Mouse (Mus musculus): ENCODE data around the gene Slc6a5. TPM values are rescaled to one million over a fixed set of nuclear protein-coding genes. Genes with fewer than 3 reads are reported as not detected.
A peak's percentile ranks its signal among the peaks of the same experiment; 100 is the strongest.

Slc6a5 gene
- polyA plus RNA-seq, 1 experiment from 2014 or later = 14.3 TPM

DNA sequence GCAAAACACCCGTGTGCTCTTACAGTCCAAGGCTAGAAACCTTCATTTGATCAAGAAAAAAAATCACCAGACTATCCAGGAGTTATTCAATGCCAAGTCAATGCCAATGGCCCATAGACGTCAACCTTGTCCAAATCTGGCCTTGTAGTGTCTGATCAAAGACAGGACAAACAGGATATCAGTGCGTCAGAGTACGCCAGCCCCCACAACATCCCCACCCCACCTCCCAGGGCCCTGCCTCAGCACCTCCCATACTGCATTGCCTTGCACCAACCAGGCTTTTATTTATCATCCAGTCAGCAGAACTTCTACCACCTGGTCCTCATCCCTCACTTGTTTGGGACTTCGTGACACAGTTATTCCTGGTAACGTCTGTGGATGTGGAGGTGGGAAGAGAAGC is 14.7 kb upstream of the Slc6a5 start:
- no peak overlapping the region for H3K4me3 ChIP-seq
- no peak overlapping the region for H3K4me2 ChIP-seq
- no peak for ATAC-seq (ENCODE audit: low read depth)
- 88% methylated on average over 6 of the region's 6 CpGs for WGBS
- no peaks in the 10 kb centered on the region for H3K4me1 ChIP-seq (replicated peaks)
- H3K9me3 ChIP-seq = no peaks in the 10 kb centered on the region
- H3K27me3 ChIP-seq = peaks cover 3% of the 10 kb centered on the region; the same call in 1 of the 2 replicates
- no peak overlapping the region for H3K9ac ChIP-seq
- H3K36me3 ChIP-seq = no peaks in the 10 kb centered on the region
- H3K27ac ChIP-seq (replicated peaks) = no peak overlapping the region

DNA sequence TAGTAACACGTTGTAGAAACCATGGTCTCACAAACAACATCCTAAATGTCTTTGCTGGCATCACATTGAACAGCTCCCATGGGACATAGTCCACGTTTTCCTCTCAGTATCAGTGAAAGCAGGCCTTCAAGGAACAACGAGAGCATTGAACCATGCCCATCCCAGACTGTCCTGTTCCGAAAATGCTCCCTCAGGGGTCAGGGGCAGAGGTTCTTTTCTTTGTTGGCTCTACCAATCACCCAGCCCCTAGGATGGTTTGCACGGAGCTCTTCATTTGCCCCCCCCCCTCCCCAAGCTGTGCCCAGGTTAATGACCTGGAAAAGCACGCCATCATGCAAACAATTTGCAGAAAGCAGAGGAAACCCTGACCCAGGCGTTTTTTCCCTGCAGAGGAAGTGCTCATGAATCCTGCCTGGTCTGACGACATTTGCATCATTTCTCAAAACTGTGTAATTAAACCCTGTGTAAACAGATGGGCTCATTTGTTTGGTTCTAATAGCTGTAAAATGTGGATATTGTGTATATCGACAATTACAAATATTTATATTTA is 7.9 kb upstream of the Slc6a5 start:
- H3K27me3 ChIP-seq = peaks cover 52% of the 10 kb centered on the region
- ATAC-seq (ENCODE audit: low read depth) = peak; percentile 74
- no peak overlapping the region for H3K4me3 ChIP-seq
- H3K9me3 ChIP-seq = no peaks in the 10 kb centered on the region
- peaks cover 13% of the 10 kb centered on the region; the same call in 1 of the 2 replicates for H3K4me1 ChIP-seq (replicated peaks)
- no peak overlapping the region for H3K4me2 ChIP-seq
- no peaks in the 10 kb centered on the region for H3K36me3 ChIP-seq
- peak overlapping the region; percentile 67 for H3K27ac ChIP-seq (replicated peaks)
- no peak overlapping the region for H3K9ac ChIP-seq
- 16% methylated on average over 9 of the region's 9 CpGs for WGBS

DNA sequence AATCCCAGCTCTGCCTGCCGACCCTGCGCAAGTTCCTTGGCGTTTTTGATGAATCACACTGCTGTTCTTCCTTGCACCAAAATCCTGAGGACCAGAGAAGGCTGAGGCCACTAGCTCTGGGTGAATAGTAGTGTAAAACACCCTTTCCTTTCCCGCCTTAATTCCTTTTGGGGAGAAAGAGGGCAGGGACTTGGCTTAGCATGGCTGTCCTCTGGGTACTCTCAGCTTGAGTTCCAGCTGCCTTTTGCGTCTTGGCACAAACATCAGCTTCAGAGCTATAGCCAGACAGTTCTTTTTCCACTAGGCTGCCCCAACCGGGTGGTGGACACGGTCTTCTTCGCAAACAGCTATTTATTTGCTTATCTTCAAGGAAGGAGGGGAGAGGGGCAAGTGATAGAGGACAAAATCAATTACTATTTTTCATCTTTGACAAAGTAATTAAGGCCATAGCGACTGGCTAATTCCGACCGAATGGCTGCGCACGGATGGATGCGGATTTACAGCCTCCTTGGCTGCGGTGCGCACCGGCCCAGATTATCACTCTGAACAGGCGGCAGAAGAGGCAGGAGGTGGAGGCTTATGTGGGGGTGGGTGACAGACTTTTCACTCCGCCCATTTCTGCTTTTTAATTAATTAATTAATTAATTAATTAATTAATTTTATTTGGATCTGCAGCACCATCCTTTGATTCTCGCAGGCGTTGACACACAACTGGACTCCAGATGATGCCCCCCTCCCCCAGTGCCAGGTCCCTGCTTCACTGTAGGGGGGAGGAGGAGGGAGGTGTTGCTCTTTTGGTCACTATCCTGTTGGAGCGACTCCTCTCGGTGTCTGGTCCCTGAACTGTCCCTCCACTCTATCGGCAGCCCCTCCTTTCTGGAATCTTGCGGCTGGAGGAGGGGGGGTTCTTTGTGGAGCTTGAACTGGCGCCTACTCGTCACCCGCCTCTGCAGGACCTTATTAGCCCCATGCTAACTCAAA is 2.5 kb upstream of the Slc6a5 start:
- 1% methylated on average over 28 of the region's 28 CpGs for WGBS
- Histone ChIP-seq H3K4me3 (peak overlapping the region; percentile 52), H3K27ac (replicated peaks) (peak overlapping the region; percentile 94), H3K27me3 (peaks cover 94% of the 10 kb centered on the region), H3K9me3 (no peaks in the 10 kb centered on the region), H3K36me3 (no peaks in the 10 kb centered on the region), H3K4me2 (peak overlapping the region; percentile 61), H3K9ac (peak overlapping the region; percentile 87), H3K4me1 (replicated peaks) (peaks cover 34% of the 10 kb centered on the region)
- ATAC-seq (ENCODE audit: low read depth) = peak; percentile 12

- H3K4me1 ChIP-seq (replicated peaks) = peaks cover 34% of the 10 kb centered on the region
- H3K27me3 ChIP-seq = peaks cover 98% of the 10 kb centered on the region
- no peaks in the 10 kb centered on the region for H3K36me3 ChIP-seq
- peak overlapping the region; percentile 61 for H3K4me2 ChIP-seq
- H3K27ac ChIP-seq (replicated peaks) = peak overlapping the region; percentile 94
- H3K9ac ChIP-seq = peak overlapping the region; percentile 87
- ATAC-seq (ENCODE audit: low read depth) = peak; percentile 37
- H3K4me3 ChIP-seq = peak overlapping the region; percentile 52
- no peaks in the 10 kb centered on the region for H3K9me3 ChIP-seq
- 1% methylated on average over 24 of the region's 24 CpGs for WGBS
These were observed 1.6 kb upstream of the Slc6a5 start for GRCm38 (mm10) chr7:49908181-49908855.

DNA sequence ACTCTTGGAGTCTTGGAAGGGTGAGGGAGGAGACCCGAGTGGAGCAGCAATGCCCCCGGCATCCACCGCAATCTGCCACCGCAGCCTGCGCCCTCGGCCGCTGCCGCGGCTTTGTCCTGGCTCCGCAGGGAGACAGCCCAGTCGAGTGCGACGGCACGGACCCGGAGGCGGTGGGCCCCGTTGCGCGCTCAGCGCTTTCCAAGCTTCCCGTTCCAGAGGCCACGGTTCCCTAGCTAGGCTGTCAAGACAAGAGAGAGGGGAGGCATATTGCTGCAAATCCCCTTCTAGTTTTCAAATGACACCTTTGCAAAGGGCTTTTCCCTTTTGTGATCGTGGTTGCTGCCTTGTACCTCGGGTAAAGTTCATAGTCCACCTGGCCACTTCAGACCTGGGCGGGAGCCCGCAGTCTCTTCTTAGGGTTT is 945 bp upstream of the Slc6a5 start:
- Histone ChIP-seq H3K27me3 (peaks cover 98% of the 10 kb centered on the region), H3K4me1 (replicated peaks) (peaks cover 34% of the 10 kb centered on the region), H3K27ac (replicated peaks) (peak overlapping the region; percentile 94), H3K9ac (peak overlapping the region; percentile 87), H3K4me2 (peak overlapping the region; percentile 61), H3K9me3 (no peaks in the 10 kb centered on the region), H3K4me3 (peak overlapping the region; percentile 52), H3K36me3 (no peaks in the 10 kb centered on the region)
- ATAC-seq (ENCODE audit: low read depth) = peak; percentile 29
- WGBS = under 1% methylated on average over 26 of the region's 26 CpGs

GRCm38 (mm10) chr7:49910361-49910760 is 415 bp downstream of the Slc6a5 start:
- peak overlapping the region; percentile 52 for H3K4me3 ChIP-seq
- H3K36me3 ChIP-seq = no peaks in the 10 kb centered on the region
- no peaks in the 10 kb centered on the region for H3K9me3 ChIP-seq
- peak overlapping the region; percentile 61 for H3K4me2 ChIP-seq
- WGBS = under 1% methylated on average over 16 of the region's 16 CpGs
- peak overlapping the region; percentile 87 for H3K9ac ChIP-seq
- peaks cover 34% of the 10 kb centered on the region for H3K4me1 ChIP-seq (replicated peaks)
- H3K27ac ChIP-seq (replicated peaks) = peak overlapping the region; percentile 94
- peaks cover 98% of the 10 kb centered on the region for H3K27me3 ChIP-seq
- no peak for ATAC-seq (ENCODE audit: low read depth)

DNA sequence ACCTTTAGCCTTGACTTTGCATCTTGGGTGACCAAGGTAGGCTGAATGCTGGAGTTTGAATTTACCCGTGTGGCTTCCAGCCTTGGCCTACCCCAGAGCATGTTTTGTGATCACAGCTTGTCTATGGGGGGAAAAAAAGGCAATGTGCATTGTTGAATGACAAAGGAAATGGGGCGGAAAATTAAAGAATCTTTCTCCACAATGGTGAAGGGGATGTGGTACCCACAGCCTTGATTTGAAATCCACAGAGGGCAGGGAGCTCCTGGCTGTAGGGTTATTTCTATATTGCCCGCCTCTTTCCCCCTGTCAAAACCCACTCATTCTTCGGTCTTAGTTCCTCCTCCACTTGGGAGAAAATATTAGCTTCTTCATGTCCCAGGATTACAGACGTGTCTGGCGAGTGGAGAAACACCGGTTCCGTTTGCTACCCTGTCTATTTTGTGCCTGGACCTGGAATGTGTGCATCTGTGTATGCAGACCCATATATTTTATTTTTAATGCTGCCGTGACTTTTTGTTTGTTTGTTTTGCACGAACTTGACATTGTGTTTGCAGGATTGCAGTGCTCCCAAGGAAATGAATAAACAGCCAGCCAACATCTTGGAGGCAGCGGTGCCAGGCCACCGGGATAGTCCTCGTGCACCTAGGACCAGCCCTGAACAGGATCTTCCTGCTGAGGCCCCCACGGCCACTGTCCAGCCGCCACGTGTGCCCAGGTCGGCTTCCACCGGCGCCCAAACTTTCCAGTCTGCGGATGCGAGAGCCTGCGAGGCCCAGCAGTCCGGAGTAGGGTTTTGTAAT is 1.4 kb downstream of the Slc6a5 start:
- H3K4me1 ChIP-seq (replicated peaks) = peaks cover 42% of the 10 kb centered on the region

GRCm38 (mm10) chr7:49911947-49912262 is 2.0 kb downstream of the Slc6a5 start:
- peak overlapping the region; percentile 61 for H3K4me2 ChIP-seq
- peaks cover 98% of the 10 kb centered on the region for H3K27me3 ChIP-seq
- H3K36me3 ChIP-seq = no peaks in the 10 kb centered on the region
- no peak for ATAC-seq (ENCODE audit: low read depth)
- H3K9ac ChIP-seq = peak overlapping the region; percentile 87
- no peaks in the 10 kb centered on the region for H3K9me3 ChIP-seq
- peak overlapping the region; percentile 52 for H3K4me3 ChIP-seq
- peak overlapping the region; percentile 94 for H3K27ac ChIP-seq (replicated peaks)
- peaks cover 43% of the 10 kb centered on the region for H3K4me1 ChIP-seq (replicated peaks)
- WGBS = 1% methylated on average over 26 of the region's 26 CpGs

More for the DNA sequence above, 1.4 kb downstream of the Slc6a5 start:
- Histone ChIP-seq H3K4me2 (peak overlapping the region; percentile 61), H3K9me3 (no peaks in the 10 kb centered on the region), H3K27me3 (peaks cover 98% of the 10 kb centered on the region), H3K9ac (peak overlapping the region; percentile 87), H3K27ac (replicated peaks) (peak overlapping the region; percentile 94), H3K36me3 (no peaks in the 10 kb centered on the region), H3K4me3 (peak overlapping the region; percentile 52)
- 2% methylated on average over 23 of the region's 23 CpGs for WGBS
- no peak for ATAC-seq (ENCODE audit: low read depth)

DNA sequence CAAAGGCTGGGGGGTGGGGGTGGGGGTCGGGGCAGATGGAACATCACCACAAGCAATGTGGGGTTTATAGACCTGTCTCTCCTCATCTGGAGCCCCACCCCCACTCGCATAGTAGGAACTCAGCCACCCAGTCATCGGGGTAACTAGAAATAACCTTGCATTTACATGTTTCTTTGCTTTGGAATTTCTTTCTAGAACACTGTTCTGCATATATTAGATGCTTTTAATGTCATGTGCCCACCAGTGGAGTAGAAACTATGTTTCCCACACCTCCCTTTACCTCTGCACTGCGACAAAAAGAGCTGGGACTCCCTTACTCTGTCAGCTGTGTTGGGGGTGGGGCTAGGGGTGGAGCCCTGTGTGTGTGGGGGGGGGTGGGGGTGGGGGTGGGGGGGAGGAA is 3.2 kb downstream of the Slc6a5 start:
- Histone ChIP-seq H3K36me3 (0 out of 2 replicates have a peak, but pooled peaks cover 1% of the 10 kb centered on the region), H3K4me1 (replicated peaks) (peaks cover 37% of the 10 kb centered on the region), H3K27ac (replicated peaks) (peak overlapping the region; percentile 94), H3K4me2 (peak overlapping the region; percentile 61), H3K9me3 (no peaks in the 10 kb centered on the region), H3K9ac (peak overlapping the region; percentile 87), H3K4me3 (peak overlapping the region; percentile 52), H3K27me3 (peaks cover 98% of the 10 kb centered on the region)
- WGBS = 2% methylated on average over 4 of the region's 4 CpGs
- ATAC-seq (ENCODE audit: low read depth) = peak; percentile 28; the same call in 1 of the 2 replicates

- Histone ChIP-seq H3K27me3 (peaks cover 98% of the 10 kb centered on the region), H3K4me3 (peak overlapping the region; percentile 52), H3K9me3 (no peaks in the 10 kb centered on the region), H3K4me1 (replicated peaks) (peaks cover 30% of the 10 kb centered on the region), H3K36me3 (0 out of 2 replicates have a peak, but pooled peaks cover 7% of the 10 kb centered on the region), H3K27ac (replicated peaks) (peak overlapping the region; percentile 94), H3K9ac (peak overlapping the region; percentile 87), H3K4me2 (peak overlapping the region; percentile 61)
- WGBS = under 1% methylated on average over 5 of the region's 5 CpGs
- no peak for ATAC-seq (ENCODE audit: low read depth)
These were observed 3.9 kb downstream of the Slc6a5 start for GRCm38 (mm10) chr7:49913728-49914328.

GRCm38 (mm10) chr7:49914946-49915345 is 5.0 kb downstream of the Slc6a5 start:
- whole genome bisulfite sequencing = 2% methylated on average over 9 of the region's 9 CpGs
- Histone ChIP-seq H3K36me3 (peaks cover 15% of the 10 kb centered on the region; the same call in 1 of the 2 replicates), H3K4me2 (peak overlapping the region; percentile 61), H3K4me3 (peak overlapping the region; percentile 52), H3K9me3 (no peaks in the 10 kb centered on the region), H3K9ac (peak overlapping the region; percentile 87), H3K4me1 (replicated peaks) (peaks cover 26% of the 10 kb centered on the region), H3K27me3 (peaks cover 91% of the 10 kb centered on the region), H3K27ac (replicated peaks) (peak overlapping the region; percentile 94)
- ATAC-seq (ENCODE audit: low read depth) = no peak

All from neural tube, embryonic 13.5 days (tissue).